Mouse (Mus musculus) ovary, postnatal 36 days (tissue): ENCODE data around the gene Proser2.
A peak's percentile ranks its signal among the peaks of the same experiment; 100 is the strongest.

Experiments
- DNase-seq: peaks from one replicate; pipeline ENCODE4 v3.0.0; 2022; ENCODE audit warnings: low spot score, mixed read lengths

Proser2 gene

DNA sequence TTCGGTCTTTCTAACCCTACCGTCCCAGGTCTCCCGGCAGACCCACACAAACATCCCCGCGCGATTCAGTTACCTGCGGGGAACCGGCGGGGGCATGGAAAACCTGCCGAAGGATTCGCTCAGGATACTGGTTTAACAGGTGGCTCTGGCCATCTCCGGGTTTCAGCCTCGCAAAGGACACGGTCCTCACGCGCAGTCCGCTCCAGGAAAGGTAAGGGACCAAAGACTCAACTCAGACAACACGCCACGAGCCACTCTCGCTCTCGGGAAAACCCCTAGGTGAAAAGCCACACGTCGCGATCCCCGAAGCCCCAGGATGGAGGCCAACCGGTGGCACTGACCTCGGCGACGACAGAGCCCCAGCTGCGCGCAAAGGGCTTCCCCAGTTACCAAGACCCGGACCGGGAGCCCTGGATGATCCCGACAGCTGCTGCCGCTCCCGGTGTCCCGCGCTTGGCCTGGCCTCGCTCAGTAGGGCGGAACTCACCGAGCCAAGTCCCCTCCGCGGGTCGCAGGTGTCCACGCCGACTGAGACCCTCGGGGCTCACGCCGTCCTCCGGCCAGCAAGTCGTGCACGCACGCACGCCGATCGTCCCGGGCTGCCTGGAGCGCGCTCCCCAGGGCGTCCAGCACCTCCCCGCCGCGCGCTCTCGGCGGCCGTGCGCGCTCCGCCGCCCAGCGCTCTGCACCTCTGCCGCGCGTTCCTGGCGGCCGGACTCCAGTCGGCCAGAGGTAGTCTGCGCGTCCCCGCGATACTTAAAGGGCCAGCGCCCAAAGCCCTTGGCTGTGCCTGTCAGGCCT, at the start of gene Proser2:
Gene Proser2, minus strand, starts transcription at position 657 of the 801 bp plus-strand sequence.
- DNase-seq = peak; percentile 90

DNA sequence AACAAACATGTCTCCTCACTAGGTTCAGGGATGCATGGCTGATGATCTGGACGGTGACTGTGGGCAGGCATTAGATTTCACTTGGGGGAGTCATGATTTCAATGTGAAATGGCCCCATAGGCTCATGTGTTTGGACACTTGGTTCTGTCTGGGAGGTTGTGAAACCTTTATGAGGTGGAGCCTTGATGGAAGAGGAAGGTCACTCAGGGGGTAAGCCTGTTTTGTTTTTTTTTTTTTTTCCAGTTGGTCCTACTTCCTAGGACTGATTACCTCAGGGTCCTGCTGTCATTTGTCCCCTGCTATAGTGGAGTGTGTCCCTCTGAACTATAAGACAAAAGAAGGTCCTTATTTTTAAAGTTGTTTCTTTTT, 49.7 kb upstream of the Proser2 start:
- DNase-seq = no peak

DNA sequence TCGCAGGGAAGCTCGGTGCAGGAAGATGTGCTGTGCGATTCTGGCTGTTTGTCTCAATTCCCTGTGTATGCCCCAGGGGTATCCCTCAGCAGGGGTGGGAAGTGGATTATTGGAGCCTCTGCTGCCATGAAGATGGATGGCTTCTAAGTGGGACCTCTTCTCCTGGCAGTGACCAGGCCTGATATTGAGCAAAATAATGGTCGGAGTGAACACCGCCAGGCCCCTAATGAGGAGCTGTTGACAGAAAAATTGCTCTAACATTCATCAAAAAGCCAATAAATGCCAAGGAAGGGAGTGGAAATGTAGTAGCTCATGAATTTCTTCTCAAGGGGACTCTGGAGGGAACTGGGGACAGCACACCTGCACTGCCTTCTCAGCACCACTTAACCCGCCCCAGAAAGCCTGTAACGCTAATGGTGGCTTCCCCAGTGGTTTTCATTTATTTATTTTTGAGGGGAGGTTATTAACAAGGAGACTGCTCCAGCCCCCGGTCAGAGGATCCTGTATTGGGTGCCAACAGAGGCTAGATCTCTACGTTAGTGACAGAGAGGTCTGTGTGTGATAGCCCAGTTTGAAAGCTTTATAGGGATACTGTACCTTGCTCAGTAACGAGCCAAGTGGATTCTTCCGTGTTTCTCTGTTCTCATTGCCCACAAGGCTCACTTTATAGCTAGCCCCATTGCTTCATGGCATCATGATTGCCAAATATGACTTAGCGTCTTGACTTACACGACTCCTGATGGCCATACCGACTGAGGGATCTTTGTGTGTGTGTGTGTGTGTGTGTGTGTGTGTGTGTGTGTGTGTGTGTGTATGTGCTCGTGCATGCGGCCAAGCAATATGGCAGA, 49.1 kb upstream of the Proser2 start:
- no peak for DNase-seq

DNA sequence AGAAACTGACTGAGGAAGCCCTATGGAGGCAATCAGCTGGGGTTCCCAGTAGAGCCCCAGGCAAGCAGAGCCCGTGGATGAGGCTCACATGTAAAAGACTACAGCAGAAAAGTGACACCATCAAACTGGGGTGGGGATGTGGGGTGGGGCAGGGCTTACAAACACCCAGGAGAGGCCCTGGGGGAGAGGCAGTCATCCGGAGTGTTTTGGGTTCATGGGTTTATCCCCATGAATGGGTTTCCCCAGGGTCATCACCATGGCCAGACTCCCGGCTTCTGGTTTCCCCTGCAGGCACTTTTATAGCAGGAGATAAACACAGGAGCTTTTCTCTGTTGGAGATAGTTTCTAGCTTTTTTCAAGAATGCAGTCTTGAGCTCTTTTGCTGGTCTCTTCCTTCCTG, 43.0 kb upstream of the Proser2 start:
- DNase-seq = no peak

DNA sequence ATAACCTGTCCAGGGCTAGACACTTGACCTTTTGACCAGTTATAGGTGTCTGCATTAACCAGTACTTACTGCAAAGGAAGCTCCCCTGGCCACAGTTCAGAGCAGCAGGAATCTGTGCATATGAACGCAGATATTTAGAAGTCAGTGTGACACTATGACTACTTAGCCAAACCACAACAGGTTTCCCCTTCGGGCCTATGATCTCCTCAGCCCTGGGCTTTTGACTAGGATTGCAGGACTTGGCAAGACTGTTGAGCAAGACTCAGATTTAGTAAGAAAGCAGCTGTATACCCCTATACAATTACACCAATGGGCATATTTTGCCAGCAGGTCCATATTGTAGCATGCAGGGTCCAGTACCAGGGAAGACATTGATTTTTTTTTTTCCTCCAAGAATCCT, 38.5 kb upstream of the Proser2 start:
- no peak for DNase-seq

DNA sequence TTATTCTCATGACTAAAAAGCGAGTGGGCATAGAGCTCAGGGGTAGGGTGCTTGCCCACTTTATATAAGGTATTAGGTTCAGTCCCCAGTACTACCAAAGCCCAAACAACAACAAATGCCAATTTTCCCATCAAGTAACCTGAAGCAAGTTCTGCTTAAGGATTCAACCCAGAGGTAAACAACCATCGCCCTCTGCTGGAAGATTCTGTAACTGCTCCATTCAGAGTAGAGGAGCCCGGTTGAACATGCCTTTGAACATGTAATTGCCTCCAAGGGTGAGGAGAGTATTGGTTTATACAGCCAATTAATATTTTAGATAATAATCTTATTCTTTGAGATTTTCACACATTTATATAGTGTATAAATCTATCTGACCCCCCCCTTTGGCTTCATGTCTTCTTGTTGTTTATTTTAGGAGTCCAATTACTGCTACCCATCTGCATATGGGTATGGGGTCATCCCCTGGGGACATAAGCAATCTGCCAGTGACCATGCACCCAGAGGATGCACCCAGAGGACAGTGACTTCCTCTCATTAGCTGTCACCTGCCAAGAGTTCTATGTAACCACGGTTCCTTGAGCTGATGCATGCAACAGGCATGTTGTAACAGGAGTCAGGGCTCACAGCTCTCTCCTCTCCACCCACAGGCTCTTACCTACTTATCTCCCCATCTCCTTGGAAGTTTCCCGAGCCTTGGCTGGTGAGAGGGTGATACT, 38.0 kb upstream of the Proser2 start:
- DNase-seq = peak; percentile 47

DNA sequence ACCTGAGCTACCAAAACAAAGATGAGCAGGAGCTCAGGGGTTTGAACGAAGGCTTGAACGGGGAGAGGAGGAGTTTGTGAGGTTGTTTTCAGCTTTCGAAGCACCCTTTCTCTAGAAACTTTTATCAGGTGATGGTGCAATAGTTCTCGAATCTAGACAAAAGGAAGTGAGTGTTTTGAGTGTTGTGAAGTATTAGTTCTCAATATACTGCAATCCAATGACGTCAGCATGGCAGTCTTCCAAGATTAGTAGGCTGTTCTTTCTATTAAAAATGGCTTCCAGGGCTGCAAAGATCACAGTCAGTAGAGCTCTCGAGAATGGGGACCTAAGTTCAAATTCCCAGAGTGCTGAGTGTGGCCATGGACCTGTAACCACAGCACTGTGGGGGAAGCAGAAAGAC, 35.8 kb upstream of the Proser2 start:
- no peak for DNase-seq

DNA sequence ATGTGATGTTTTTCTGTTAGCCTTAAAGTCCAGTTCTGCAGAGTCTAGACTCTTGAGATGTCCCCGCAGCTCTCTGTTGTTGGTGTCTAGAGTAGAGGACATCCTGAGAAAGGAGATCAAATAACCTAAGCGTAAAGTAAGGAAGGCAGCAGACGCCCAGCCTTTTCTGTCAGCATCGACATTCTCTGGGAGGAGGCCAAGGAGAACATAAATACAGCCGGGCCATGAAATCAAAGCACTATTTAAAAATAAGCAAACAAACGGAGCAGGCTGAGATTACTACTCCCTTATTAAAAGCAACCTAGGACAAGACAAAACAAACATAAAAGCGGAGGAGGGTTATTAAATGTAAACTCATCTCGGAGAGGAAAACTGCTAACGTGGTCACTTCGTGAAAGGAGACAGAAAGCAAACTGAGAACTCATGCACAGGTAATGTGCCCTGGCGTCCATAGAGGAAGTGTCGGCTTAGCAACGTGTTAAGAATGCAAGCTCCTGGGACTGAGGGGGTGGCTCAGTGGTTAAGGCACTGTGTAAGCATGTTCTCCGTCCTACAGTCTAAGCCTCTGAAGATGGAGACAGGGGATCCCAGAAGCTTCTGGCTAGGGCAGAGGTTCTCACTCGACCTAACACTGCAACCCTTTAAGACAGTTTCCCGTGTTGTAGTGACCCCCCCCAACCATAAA, 34.7 kb upstream of the Proser2 start:
- DNase-seq = no peak

DNA sequence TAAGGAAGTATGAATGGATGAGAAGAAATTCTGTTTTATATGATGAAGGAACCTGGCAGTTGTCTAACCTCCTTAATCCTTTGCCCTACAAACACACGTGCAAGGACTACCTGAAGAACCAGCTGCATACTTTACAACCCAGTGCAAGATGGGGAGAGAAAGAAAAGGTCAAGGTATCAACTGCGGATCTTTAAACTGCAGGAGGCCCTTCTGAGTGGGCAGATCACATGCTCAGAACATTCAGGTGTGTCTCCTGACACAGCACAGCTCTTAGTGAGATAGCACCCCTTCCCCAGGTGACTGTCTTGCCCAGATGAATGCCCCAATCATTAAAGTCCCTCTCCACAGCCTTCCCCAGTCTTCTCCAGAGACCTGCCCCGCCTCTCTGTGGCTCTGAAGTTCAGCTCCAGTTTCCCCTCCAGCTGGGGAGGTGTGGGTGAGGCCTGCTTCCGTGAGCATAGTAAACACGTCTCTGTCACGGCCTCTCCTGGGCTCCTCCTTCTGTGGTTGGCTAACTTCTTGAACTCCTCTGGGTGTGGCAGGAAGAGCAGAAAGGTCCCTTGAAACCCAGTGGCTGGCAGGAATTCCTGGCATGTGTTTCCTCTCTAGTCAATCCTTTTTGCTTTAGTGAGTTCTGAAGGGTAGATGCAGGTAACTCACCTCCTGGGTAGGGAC, 32.5 kb upstream of the Proser2 start:
- no peak for DNase-seq

DNA sequence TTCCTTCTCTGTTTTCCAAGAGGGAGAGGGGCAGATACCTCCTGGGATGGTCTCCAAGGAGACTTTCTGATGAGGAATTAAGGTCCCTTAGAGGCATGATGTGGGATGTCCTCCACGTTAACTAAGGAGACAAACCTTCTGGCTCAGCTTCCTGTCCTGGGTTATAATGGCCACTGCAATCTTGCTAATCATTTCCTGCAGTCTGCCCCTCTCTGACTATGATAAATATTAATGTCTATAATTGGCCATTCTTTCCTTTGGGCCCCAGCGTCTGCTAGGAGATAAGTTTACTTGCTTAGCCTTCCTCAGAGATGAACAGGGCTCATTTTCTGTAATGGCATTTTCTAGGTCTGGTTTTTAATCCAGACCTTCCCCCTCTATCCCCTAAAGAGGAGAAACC, 29.7 kb upstream of the Proser2 start:
- DNase-seq = no peak

DNA sequence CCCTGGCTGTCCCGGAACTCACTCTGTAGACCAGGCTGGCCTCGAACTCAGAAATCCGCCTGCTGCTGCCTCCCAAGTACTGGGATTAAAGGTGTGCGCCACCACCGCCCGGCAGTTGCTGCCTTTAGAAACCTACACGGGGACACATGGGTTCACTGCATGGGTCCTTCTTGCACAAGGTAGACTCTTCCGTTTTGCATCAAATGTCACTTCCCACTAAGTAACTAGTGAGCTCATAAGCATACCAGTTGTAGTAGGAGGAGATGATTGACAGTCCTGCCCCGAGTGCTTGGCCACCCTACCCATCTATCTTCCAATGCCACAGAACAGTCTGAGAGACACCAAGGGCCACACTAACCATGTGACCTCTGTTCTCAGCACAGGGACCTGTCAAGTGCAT, 29.2 kb upstream of the Proser2 start:
- DNase-seq = no peak

DNA sequence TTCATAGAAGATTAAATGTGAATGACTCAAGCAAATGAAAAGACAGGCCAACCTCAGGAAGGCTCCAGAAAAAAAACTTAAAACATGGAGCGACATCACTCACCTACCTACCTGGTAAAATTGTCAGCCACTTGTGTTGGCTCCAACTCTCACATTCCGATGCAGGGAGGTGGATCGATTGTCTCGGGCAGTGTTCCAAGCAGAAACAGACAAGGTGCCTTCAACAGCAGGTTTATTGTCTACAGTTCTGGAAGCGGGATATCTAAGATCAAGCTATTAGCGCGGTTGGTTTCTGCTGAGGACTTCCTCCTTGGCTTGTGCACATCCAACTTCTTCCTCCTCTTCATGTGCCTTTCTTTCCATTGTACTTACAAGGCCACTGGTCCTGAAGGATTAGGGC, 27.6 kb upstream of the Proser2 start:
- no peak for DNase-seq

DNA sequence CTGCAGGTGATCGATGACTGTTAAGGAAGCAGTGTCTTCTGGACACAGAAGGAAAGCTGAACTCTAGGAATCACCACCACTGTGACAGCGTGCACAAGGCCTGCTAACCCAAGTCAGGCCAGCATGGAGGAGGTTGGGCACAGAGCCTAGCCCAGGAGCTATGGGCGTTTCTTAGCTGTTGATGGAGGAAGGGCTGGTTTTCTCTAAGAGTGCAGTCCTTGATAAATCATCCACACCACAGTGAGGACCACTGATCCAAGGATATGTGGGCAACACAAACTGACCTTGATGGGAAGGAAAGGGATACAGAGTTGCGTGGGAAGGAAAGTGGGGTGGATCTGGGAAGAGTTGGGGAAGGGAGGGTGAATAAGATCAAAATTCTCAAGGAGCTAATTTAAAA, 27.2 kb upstream of the Proser2 start:
- no peak for DNase-seq

DNA sequence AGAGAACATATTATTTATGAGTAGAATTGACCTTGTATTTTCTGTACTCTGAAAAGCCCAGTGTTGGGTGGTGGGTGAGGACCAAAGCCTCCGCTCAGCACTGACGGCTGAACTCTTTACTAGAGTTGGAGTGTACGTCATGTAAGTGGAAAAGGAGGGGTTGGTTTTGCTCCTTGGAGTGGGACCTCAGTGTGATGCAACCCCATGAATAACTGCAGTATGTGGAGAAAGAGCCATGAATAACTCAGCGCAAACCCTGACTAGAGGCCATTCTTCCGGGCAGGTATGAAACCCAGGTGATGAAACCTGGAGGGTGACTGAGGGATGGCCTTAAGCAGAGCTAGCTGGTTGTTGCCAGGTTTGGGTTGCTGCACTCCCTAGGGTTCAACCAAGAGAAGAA, 19.8 kb upstream of the Proser2 start:
- no peak for DNase-seq

DNA sequence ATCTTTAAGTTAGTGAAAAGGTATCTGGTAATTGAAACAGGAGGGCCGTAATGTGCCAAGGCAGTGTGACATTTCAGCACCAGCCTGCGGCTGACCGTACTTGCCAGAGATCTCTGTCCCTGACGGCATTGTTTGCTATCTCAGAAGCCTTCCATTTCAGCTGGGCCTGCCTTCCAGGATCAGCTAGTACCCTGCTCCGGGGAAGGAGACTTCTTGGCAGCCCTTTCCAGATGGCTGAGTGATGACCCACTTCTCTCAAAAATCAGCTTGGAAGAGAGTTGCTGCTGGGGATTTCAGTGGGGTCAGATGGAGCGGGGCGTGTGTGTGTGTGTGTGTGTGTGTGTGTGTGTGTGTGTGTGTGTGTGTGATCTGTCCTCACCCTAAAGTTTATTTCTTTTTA, 16.9 kb upstream of the Proser2 start:
- DNase-seq = no peak

DNA sequence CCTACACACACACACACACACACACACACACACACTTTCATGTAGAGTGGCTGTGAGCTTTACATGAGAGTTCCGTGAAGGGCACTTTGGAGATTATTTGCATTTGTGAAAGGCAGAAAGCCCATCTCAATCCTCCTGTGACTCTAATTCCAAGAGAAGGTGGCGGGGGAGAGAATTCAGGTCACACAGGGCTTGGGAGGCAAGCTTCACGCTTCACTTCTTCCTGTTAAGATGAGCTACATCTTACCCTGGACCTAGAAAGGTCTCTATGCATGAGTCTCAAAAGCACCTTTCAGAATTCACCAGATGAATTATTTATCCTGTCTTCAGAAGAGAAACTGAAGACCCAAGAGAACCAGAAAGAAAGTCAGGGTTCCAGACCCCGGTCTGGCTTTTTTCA, 16.2 kb upstream of the Proser2 start:
- DNase-seq = no peak

DNA sequence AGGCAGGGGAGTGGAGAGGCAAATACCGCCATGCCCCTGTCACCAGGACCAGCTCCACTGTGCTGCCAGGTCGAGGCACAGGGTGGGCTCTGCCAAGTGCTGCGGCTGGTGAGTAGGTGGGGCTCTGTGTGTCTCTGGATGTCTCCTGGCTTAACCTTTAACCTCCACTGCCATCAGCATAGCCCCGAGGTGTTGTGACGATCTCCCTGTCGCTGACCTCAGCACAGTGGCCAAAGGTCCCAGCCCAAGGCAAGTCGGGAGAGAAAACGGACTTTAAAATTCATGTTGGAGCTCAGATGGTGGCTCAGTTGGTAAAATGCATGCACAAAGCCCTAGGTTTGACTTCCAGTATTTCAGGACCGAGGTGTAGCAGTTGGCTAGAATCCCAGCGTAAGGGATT, 15.6 kb upstream of the Proser2 start:
- DNase-seq = no peak

DNA sequence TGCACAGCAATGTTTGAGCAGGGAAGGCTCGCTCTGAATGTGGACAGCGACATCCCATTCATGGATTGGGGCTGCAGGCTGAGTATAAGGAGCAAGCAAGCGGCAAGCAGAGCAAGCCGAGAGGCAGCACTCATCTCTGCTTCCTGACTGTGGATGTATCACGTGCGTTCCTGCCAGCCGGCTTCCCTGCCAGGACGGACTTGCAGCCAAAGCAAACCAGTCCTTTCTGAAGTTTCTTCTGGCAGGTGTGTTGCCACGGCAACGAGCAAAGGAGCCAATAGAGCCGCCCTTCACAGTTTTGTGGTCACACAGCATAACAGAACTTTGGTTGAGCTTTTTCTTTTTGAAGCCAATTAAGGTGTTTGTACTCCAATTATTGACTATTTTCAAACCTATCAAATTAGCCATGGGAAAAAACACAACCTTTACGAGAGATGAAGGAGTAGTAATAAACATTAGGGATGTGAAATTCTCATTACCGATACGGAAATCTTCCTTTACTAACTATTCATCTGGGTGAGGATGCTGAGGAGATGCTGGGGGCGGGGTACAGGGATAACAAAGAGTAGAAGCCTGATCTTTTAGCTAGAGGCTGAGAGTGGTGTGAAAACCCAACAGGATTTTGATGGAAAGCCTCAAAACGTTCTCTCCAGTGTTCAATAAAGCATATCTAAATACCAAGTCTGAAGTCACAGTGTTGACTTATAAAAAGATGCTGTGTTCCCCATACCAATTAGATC, 13.1 kb upstream of the Proser2 start:
- no peak for DNase-seq

DNA sequence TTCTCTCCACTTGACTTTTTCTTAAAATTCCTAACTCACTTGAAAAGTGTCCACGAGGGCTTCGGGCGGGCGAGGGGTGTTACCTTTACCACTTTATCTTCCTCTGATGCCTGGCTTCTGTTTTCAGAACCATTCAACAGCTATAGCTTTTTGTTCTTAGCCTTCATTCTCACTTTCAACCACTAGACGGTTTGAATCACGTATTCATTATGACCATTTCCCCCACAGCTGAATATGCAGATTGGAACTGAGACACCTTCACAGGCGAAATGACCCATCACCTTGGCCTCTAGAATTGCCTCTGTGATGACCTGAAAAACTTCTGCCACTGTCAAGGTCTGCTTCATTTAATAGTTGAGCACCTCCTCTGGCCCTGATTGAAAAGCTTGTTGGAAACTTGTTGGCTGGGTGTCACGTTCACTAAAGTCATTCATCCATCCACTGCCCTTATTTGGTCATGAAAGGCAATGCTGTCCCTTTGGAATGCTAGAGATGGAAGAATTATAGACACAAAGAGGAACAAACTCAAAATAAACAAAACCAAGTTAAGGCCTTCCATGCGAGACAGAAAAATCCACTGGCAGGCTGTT, 10.7 kb upstream of the Proser2 start:
- DNase-seq = no peak

DNA sequence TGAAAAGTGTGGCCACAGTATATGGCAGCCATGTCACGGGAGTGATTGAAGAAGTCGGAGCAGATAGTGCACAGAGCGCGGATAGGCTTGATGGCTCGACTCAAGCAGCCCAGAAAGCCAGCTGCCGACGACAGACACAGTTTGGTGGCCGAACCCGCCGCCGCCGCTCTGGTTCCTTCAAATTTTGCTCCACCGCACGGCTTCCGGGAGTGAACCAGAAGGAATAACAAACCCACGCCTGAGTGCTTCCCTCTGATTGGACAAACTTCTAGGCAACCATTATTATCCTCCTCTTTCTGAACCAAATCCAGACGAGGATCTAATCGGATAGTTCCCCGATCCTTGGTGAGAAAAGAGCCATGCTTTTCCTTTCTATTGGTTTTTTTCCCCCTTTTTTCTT, 3.9 kb upstream of the Proser2 start:
- no peak for DNase-seq

DNA sequence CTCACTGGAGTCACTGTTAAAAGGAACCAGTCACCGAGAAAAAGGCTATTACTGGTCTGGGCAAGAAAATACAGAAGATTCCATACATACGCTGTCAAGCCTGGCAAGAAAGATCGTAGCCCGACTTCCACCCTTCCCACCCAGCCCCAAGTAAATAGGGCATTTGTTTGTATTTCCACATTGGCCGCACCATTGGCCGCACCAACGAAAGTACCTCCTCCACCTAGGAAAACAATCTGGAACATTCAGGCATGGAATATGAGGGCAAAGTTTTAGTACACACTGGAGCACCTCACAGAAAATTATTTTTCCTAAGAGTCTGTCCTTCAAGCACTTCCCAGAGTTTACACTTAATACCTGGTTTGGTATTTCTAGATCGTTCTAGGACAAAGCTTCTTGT, 1.1 kb downstream of the Proser2 start:
- DNase-seq = no peak
